Mouse (Mus musculus) small intestine, adult 2 months (tissue): Measurements from ENCODE around the gene Adamts20.

Experiments used
- CTCF ChIP-seq: fragments of 200-500 bp; IDR thresholded peaks from 2 replicates; pipeline ENCODE4 v1.5.1; 2012; ENCODE audit warnings: low read depth, mild to moderate bottlenecking, control low read depth, inconsistent platforms, low read length, moderate library complexity, mixed read lengths; ENCODE audit not compliant: insufficient replicate concordance, insufficient read length; ENCODE audit errors: extremely low read depth
- POLR2A ChIP-seq: fragments of 200-500 bp; IDR thresholded peaks from 2 replicates; pipeline ENCODE4 v1.6.1; 2012; ENCODE audit warnings: low read depth, mild to moderate bottlenecking, control low read depth, inconsistent platforms, low read length, moderate library complexity

GRCm38 (mm10) chr15:94344317-94344716, 120.9 kb downstream of the Adamts20 start:
- TF ChIP-seq POLR2A = no peak
- TF ChIP-seq CTCF = no peak
